Mouse (Mus musculus) ES-CJ7 (cell line): ENCODE data around the gene Dnmt3c.
"Not testable (repeated sequence)": the region's sequence is repeated elsewhere in the genome, so short reads cannot be mapped to it uniquely, and the experiment has no call there.

ENCODE experiments used
- DNase-seq: peaks from one replicate; pipeline ENCODE4 v3.0.0; 2011; ENCODE audit warnings: low read depth, low spot score

Gene Dnmt3c

DNA sequence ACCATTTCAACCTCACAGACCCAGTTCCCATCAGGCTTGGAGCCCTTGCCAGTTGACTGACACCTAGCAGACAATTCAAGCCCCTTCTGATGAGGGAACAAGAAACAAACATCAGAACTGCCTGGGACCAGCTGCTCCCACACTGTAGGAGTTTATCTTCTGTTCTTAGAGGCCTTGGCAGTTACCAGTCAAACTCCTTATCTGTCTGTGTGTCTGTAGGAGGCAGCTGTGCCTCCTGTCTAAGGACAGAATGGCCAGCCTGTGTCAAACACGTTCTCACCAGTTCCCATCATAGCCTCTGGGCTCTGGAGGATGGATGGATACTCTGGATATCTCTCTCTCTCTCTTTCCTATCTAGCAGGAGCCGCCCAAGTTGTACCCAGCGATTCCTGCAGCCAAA is 21.4 kb downstream of the Dnmt3c start:
- not testable (repeated sequence) for DNase-seq

- no peak for DNase-seq
Observed at GRCm38 (mm10) chr2:153723098-153723497, 26.6 kb downstream of the Dnmt3c start.

DNA sequence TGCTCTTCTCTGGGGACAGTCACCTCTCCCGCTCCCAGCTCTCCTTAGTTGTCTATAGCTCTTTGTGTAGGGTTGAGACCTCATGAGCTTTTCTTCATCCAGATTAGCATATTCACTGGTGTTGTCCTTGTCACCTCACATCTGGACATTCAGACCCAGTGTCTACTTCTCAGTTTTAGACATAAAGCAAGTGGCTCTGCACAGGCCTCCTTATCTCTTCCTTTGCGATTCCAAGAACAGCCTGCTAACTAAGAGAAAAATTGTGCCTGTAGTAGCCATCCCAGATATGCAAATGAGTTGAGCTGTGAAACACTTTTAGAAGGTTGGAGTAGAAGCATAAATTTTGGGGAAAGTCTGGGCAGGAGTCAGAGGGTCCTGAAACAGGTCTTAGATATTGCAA is 28.0 kb downstream of the Dnmt3c start:
- no peak for DNase-seq

DNA sequence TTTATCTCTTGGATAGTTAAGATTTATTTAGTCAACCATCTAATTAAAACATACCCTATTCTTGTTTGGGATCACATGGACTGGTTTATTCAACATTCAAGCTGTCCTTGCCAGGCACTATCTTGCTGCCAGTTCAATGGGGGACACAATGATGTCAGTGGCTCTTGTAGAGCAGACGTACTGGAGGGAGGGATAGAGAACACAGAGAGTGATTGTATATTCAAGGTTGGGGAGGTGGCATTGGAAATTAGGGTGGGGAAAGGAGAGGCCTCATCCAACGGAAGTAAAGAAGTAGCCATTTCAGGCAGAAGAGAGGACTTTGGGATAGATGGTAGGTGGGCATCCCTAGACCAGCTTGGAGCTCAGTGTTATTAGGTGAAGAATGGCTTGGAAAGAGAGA is 28.4 kb downstream of the Dnmt3c start:
- no peak for DNase-seq

DNA sequence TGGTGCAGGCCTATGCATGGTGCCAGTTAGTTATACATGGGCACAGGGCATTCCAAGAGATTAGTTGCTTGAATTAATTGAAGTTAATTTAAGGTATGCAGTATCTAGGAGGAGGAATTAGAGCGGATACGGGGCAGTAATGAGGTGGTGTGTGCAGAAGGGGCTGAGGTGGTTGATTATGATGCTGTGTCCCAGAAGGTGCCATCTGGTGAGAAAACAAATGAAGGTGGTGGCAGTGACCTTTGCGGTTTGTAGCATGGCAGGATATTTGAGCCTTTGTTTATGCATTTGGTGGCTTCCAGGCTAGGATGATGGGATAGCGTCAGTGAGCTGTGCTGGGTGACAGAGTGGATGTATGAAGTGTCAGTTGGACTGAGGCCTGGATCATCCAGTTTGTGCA is 28.8 kb downstream of the Dnmt3c start:
- no peak for DNase-seq

DNA sequence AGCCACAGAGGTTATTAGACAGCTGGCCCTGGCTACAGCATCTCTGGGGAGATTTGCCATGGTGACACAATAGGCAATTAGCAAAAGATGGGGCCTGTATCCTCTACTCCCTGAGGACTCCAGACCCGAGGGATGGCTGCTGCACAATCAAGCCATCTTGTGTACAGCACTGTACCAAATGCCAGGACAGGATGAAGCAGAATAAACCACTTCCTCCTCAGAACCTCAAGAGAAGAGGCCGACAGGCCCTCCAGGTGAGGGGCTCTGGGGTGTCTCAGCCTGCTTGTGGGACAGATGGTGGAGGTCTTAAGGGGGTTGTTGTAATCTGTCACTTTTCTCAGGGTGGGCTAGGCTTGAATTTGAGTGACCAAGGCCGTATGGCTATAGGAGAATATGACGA is 37.6 kb downstream of the Dnmt3c start:
- no peak for DNase-seq

- DNase-seq = peak; percentile 99
Observed at GRCm38 (mm10) chr2:153740500-153741436, 44.3 kb downstream of the Dnmt3c start, which contains the start of gene Mapre1. Mapre1 (plus strand) TSS chr2:153741274.

DNA sequence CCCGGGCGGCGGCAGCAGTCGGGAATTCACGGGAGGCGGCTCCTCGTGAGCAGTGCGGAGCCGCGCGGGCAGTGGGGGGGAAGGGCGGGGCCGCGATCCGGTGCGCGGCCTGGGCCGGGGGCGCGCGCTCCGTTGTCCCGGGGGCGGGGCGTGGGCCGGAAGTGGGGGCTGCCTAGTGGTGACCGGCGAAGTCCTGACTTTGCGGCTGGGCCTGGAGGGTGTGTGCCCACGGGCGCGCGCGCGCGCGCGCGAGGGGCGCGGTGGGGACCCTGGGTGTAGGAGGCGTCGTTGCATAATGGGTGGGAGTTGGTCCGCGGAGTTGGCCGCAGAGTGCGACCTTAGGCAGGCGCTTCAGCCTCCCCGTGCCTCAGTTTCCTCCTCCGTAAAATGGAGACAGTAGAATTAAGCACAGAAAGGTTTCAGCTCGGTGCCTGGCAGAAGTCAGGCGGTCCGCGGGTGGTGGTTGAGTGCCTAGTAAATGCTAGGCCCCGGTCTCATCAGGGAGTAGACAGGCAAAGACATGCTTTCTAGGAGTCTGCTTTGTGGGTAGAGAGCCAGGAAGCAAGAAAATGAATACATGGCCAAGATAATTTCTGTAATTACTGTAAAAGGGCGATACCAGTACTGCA is 45.1 kb downstream of the Dnmt3c start:
- peak; percentile 82 for DNase-seq

- DNase-seq = no peak
Observed at GRCm38 (mm10) chr2:153747994-153748393, 51.5 kb downstream of the Dnmt3c start.

- DNase-seq = no peak
Observed at GRCm38 (mm10) chr2:153750363-153750762, 53.9 kb downstream of the Dnmt3c start.

GRCm38 (mm10) chr2:153762121-153762520 is 65.7 kb downstream of the Dnmt3c start:
- no peak for DNase-seq

GRCm38 (mm10) chr2:153767484-153767883 is 71.0 kb downstream of the Dnmt3c start:
- DNase-seq = peak; percentile 60

- DNase-seq = no peak
Observed at GRCm38 (mm10) chr2:153768881-153769280, 72.4 kb downstream of the Dnmt3c start.

DNA sequence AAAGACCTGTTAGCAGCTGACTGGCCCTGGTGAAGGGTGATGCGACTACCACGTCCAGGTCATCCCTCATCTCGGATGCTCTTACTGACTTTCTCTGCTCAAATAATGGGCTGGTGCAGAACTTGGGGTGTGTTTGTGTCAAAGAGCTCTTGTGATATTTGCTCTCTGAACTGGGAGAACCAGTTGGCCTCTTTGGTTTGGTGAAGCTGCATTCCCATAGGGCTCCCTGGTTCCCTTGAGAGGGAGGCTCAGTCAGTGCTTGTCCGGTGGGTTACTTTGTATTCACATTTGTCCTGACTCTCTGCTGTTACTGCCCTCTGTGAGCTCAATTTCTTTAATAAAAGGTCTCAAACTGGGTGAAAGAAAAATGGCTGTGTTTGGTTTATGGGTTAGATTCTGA is 76.5 kb downstream of the Dnmt3c start:
- no peak for DNase-seq

GRCm38 (mm10) chr2:153775472-153775871 is 79.0 kb downstream of the Dnmt3c start:
- DNase-seq = no peak

DNA sequence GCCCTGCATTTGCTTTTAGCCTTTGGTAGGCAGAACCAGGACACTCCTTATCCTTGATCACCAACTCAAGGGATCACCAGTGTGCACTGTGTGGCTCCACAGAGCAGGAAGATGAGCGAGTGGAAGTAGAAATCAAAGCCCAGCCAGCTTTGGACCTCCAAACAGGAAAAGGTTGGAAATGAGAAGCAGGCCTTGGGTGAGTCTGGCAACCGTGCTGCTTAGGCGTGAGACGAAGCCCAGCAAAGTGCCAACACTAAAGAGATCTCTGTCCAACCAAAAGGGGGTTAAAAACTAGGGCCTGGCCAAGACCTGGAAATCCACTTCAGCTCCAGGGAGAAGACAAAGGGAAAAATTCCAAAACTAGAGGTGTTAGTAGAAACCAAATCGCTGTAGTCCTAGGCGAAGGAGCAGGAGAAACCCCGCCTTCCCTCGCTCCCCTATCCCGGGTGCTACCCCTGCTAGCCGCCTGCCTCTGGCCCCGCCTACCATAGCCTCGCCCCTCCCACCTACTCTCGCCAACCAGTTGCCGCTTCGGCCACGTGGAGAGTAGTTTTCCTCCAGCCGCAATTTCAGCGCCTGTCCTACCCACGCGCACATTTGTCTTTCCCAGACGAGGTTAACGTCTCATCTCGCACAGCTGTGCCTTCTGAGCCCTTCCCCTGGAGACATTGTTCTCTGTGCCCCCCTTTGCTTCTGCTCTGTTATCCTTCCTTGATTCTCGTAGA is 82.3 kb downstream of the Dnmt3c start:
- peak; percentile 83 for DNase-seq
